Mouse (Mus musculus) limb, embryonic 15.5 days (tissue): ENCODE data around the gene Fras1. TPM values are rescaled to one million over a fixed set of nuclear protein-coding genes. Genes with fewer than 3 reads are reported as not detected.

ENCODE experiments used
- ATAC-seq: fragments of 200-750 bp; cut with Nextera tagmentation; 2 replicates; pipeline ENCODE4 v1.8.0; 2017; ENCODE audit warnings: low read depth, moderate TSS enrichment; ENCODE audit not compliant: insufficient number of reproducible peaks, low FRiP score, low TSS enrichment
- H3K27ac ChIP-seq: fragments of 300-500 bp; sonication (generic); 2 replicates; pipeline ENCODE4 v1.5.1; 2015; ENCODE audit warnings: moderate library complexity, mild to moderate bottlenecking, inconsistent platforms
- H3K27me3 ChIP-seq: fragments of 300-500 bp; sonication (generic); 2 replicates; pipeline ENCODE4 v1.6.1; 2015; ENCODE audit warnings: inconsistent platforms
- H3K36me3 ChIP-seq: fragments of 300-500 bp; sonication (generic); 2 replicates; pipeline ENCODE4 v1.6.1; 2015; ENCODE audit warnings: inconsistent platforms
- H3K4me1 ChIP-seq: fragments of 300-500 bp; sonication (generic); 2 replicates; pipeline ENCODE4 v1.6.1; 2015; ENCODE audit warnings: inconsistent platforms
- H3K4me2 ChIP-seq: fragments of 300-500 bp; sonication (generic); 2 replicates; pipeline ENCODE4 v1.6.1; 2015; ENCODE audit warnings: mild to moderate bottlenecking, inconsistent platforms
- H3K4me3 ChIP-seq: fragments of 300-500 bp; sonication (generic); 2 replicates; pipeline ENCODE4 v1.5.1; 2015; ENCODE audit warnings: mild to moderate bottlenecking, inconsistent platforms
- H3K9ac ChIP-seq: fragments of 300-500 bp; sonication (generic); 2 replicates; pipeline ENCODE4 v1.6.1; 2015; ENCODE audit warnings: inconsistent platforms
- H3K9me3 ChIP-seq: fragments of 300-500 bp; sonication (generic); 2 replicates; pipeline ENCODE4 v1.6.1; 2016; ENCODE audit warnings: inconsistent platforms
- WGBS: fragments of 180-500 bp; shearing (Covaris S2); methylation state at CpG from one replicate; pipeline ENCODE4 v1.1.7; 2015; 5-methylcytosine and 5-hydroxymethylcytosine counted together
- polyA plus RNA-seq: library from polyadenylated mRNA; unstranded; fragments of >200 nt; fragmentation: Nextera tagmentation; extraction: Ambion mirVana; gene quantifications from 2 replicates; pipeline ENCODE4 v1.2.1, GENCODE M21; 2015

The Fras1 gene
- polyA plus RNA-seq, 1 experiment from 2014 or later = 21.2 TPM

DNA sequence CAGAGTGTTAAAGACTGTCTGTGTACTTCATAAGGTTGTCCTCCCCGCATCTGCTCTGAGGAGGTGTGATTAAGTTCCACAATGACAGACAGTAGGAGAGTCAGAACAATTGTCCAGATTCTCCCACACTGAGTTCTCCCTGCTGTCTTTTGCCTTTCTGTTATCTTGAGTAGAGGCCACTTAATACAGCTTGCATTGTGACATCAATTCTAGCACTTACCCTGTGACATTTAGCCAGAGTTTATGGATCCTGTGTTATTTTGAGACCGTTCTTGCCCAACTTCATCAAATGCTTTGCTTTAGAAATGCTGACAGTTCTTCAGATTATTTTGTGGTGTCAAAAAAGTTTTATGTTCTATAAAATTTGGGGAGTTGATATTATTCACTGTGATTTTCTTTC lies 81.5 kb downstream of the Fras1 start:
- H3K36me3 ChIP-seq = no peaks in the 10 kb centered on the region
- H3K27ac ChIP-seq = no peak overlapping the region
- ATAC-seq = no peak
- H3K9ac ChIP-seq = no peak overlapping the region
- WGBS = 88% methylated on average over 2 of the region's 2 CpGs
- no peak overlapping the region for H3K4me3 ChIP-seq
- no peaks in the 10 kb centered on the region for H3K4me1 ChIP-seq
- no peaks in the 10 kb centered on the region for H3K27me3 ChIP-seq
- H3K9me3 ChIP-seq = no peaks in the 10 kb centered on the region
- no peak overlapping the region for H3K4me2 ChIP-seq

DNA sequence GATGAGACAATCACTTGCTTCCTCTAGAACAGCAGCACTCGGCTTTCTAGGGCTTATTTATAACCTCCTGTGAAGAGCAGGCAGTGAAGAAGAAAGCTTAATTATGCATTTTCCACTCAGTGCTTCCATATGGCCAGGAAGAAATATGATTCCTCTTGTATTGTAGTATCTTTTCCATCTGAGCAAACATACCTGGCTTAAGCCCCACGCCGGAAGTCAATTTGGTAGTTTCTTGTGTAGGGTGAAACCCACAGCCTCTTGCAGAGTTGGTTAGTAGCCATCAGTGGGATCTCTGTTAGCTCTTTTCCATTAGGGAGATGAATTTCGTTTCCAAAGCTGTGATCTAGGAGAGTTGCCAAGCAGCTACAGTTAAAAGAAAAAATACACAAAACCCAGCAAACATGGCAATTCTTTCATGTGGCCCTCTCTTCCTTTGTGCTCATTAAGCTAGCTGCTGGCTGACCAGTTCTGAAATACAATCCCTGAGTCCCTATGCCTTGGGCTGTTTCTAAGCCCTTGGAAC lies 83.7 kb downstream of the Fras1 start:
- no peak overlapping the region for H3K4me3 ChIP-seq
- no peaks in the 10 kb centered on the region for H3K27me3 ChIP-seq
- no peak overlapping the region for H3K27ac ChIP-seq
- WGBS = 46% methylated on average over 4 of the region's 4 CpGs
- no peaks in the 10 kb centered on the region for H3K36me3 ChIP-seq
- no peaks in the 10 kb centered on the region for H3K9me3 ChIP-seq
- no peak for ATAC-seq
- H3K4me1 ChIP-seq = no peaks in the 10 kb centered on the region
- H3K9ac ChIP-seq = no peak overlapping the region
- no peak overlapping the region for H3K4me2 ChIP-seq

DNA sequence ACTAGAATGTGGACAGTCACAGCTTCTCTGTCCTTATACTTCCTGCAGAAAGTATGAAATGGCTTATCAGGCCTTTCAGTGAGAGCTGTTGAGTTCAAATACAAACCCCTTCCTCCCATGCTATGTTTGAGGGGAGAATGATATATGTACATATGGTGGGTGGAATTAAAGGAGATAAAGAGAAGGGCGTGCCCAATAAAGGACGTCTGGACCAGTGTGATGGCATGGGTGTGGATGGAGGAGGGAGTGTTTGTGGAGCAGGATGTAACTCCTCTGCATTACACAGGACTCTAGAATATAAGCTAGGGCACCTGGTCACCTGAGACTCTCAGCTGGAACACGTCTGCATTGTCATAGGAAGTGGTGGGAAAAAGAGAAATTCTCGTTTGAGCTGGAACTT lies 85.8 kb downstream of the Fras1 start:
- H3K9me3 ChIP-seq = no peaks in the 10 kb centered on the region

DNA sequence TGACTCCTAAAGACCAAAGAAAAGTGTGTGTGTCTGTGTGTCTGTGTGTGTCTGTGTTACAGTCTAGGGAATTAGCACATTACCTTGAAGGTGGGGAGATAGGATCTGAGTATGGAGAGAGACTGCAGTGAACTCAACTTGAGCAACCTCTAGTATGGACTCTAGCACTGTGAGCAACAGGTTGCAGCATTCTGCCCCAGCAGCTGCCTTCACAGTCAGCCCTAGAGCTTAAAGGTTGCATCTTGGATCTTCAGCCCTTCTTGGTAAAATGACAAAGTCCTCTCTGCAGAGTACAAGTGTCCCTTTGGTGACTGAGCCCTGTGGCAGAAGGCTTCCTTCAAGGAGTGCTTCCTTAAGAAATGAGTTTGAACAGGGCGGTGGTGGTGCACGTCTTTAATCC lies 88.4 kb downstream of the Fras1 start:
- 91% methylated on average over 2 of the region's 2 CpGs for WGBS
- no peak overlapping the region for H3K4me3 ChIP-seq
- no peaks in the 10 kb centered on the region for H3K9me3 ChIP-seq
- H3K27ac ChIP-seq = no peak overlapping the region
- no peak overlapping the region for H3K4me2 ChIP-seq
- no peak overlapping the region for H3K9ac ChIP-seq
- no peaks in the 10 kb centered on the region for H3K27me3 ChIP-seq
- no peak for ATAC-seq
- 0 out of 2 replicates have a peak, but pooled peaks cover 6% of the 10 kb centered on the region for H3K4me1 ChIP-seq
- no peaks in the 10 kb centered on the region for H3K36me3 ChIP-seq

More for the DNA sequence above, 85.8 kb downstream of the Fras1 start:
- no peak overlapping the region for H3K9ac ChIP-seq
- H3K27me3 ChIP-seq = no peaks in the 10 kb centered on the region
- ATAC-seq = no peak
- H3K4me3 ChIP-seq = no peak overlapping the region
- WGBS = 65% methylated on average over 4 of the region's 4 CpGs
- H3K4me1 ChIP-seq = 0 out of 2 replicates have a peak, but pooled peaks cover 6% of the 10 kb centered on the region
- no peak overlapping the region for H3K27ac ChIP-seq
- H3K4me2 ChIP-seq = no peak overlapping the region
- no peaks in the 10 kb centered on the region for H3K36me3 ChIP-seq

DNA sequence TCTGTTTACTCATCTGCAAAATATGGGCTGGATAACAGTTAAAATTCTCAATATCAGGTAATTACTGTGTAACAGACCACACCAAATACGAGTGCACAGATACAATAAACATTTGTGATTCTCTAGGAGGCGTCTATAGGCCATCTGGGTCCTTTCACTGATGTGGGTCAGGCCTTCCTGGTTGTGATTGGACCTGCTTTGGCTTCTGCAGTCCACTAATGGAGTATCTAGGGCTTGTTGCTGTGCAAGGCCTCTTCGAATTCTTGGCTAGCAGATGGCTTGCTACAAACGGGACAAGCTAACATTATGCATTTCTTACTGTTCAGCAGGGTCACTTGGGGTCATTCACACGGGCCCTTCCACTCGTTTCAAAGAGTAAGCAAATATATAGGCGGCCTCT lies 92.7 kb downstream of the Fras1 start:
- Histone ChIP-seq H3K4me2 (no peak overlapping the region), H3K36me3 (no peaks in the 10 kb centered on the region), H3K27me3 (no peaks in the 10 kb centered on the region), H3K9ac (no peak overlapping the region), H3K4me3 (no peak overlapping the region), H3K9me3 (no peaks in the 10 kb centered on the region), H3K27ac (no peak overlapping the region), H3K4me1 (0 out of 2 replicates have a peak, but pooled peaks cover 6% of the 10 kb centered on the region)
- 33% methylated on average over 7 of the region's 7 CpGs for WGBS
- ATAC-seq = no peak

DNA sequence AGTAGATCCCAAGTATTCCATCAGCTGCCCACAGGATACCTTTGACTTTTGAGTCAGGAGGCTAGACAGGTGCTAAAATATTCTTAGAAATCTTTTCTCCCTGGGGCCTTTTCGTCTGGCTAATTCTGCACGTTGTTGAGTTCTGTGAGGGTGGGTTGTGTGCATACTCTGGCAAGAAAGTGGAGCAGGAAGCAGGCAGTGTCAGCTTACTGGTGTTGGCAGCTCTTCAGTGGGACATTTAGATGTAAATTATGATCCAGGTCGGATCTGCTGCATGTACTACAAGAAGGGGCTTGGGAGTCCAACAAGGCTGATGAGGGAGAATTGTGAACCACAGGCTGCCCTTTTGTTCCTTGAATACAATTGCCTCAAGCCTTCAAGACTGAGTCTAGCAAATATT lies 98.2 kb downstream of the Fras1 start:
- Histone ChIP-seq H3K4me3 (no peak overlapping the region), H3K9me3 (no peaks in the 10 kb centered on the region), H3K36me3 (no peaks in the 10 kb centered on the region), H3K27ac (no peak overlapping the region), H3K9ac (no peak overlapping the region), H3K27me3 (no peaks in the 10 kb centered on the region), H3K4me2 (no peak overlapping the region), H3K4me1 (no peaks in the 10 kb centered on the region)
- ATAC-seq = no peak
- WGBS = 21% methylated on average over 3 of the region's 3 CpGs

DNA sequence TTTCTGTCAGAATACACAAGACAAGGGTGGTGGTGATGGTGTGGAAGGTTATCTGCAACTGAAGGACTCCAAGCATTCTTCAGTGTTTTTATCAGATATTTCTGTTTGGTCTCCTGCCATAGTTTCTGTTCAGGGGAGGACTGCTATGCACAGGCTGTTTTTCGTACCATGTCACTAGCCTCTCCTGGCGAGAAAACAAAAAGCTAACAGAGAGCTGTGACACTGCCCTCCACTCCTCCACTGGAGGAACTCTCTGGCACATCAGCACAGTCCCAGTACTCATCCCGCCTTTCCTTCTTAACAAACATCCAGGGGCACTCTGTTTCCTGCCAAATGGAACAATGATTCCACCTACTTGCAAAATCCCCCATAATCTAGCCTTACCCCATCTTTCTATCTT lies 101.7 kb downstream of the Fras1 start:
- ATAC-seq = no peak
- 83% methylated on average over 3 of the region's 3 CpGs for WGBS
- Histone ChIP-seq H3K36me3 (no peaks in the 10 kb centered on the region), H3K27me3 (no peaks in the 10 kb centered on the region), H3K9ac (no peak overlapping the region), H3K4me2 (no peak overlapping the region), H3K4me1 (no peaks in the 10 kb centered on the region), H3K4me3 (no peak overlapping the region), H3K9me3 (no peaks in the 10 kb centered on the region), H3K27ac (no peak overlapping the region)

DNA sequence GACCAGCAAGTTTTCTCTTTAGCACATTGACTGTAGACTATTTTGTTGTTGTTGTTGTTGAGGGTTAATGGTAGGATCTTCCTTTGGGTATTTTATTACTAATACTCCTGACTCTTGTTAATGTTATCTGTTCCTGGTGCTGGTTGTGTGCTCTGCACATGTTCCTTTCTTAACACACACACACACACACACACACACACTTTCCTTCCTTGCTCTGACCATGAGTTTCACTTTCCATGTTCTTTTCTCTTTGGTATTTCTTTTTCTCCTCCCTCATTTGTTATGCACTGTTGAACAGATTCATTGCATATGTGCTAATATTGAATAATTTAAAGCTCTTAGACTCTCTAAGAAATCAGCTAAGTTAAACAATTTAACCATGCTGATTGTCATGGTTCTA lies 105.2 kb downstream of the Fras1 start:
- Histone ChIP-seq H3K4me1 (no peaks in the 10 kb centered on the region), H3K27me3 (no peaks in the 10 kb centered on the region), H3K4me2 (no peak overlapping the region), H3K4me3 (no peak overlapping the region), H3K9ac (no peak overlapping the region), H3K27ac (no peak overlapping the region), H3K9me3 (no peaks in the 10 kb centered on the region), H3K36me3 (no peaks in the 10 kb centered on the region)
- no peak for ATAC-seq

DNA sequence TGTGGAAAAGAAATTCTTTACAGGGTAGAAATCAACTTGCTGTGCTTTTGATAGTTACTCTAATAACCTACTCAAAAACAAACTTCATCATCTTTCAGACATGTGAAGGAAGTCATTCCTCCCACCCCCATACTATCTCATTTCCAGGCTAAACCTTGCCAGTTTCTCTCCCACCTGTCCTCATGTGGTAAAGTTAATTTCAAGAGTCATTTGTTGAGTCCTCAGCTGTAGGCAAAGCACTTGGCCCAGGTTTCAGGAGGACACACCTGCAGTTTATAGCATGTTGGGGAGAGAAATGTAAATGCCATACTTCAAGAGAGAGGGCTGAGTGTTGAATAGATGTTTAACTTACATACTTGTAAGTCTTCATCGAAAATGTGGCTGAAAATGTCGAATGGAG lies 107.4 kb downstream of the Fras1 start:
- no peak for ATAC-seq
- Histone ChIP-seq H3K36me3 (no peaks in the 10 kb centered on the region), H3K4me1 (no peaks in the 10 kb centered on the region), H3K27me3 (no peaks in the 10 kb centered on the region), H3K9ac (no peak overlapping the region), H3K27ac (no peak overlapping the region), H3K9me3 (no peaks in the 10 kb centered on the region), H3K4me3 (no peak overlapping the region), H3K4me2 (no peak overlapping the region)
- 92% methylated on average over 2 of the region's 2 CpGs for WGBS

DNA sequence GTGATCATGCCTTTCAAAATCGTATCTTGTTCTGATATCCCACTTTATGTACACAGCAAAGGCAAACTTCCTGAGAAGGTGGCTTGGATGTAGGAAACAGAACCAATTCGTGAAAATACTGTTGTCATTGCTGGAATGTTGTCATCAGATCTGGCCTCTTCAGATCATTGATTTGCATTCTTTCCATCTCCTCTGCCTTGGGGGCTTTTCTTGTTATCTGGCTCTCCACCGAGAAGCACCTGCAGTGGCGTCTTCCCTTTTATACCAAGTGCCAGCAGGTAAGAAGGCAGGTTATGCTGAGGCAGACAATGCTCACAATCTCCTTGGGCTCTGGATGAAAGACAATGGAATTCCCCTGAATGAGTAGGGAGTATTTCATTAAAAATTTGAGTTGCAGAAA lies 108.3 kb downstream of the Fras1 start:
- ATAC-seq = no peak
- Histone ChIP-seq H3K36me3 (no peaks in the 10 kb centered on the region), H3K9me3 (no peaks in the 10 kb centered on the region), H3K9ac (no peak overlapping the region), H3K4me2 (no peak overlapping the region), H3K4me1 (no peaks in the 10 kb centered on the region), H3K27me3 (no peaks in the 10 kb centered on the region), H3K27ac (no peak overlapping the region), H3K4me3 (no peak overlapping the region)
- 72% methylated on average over 4 of the region's 4 CpGs for WGBS

DNA sequence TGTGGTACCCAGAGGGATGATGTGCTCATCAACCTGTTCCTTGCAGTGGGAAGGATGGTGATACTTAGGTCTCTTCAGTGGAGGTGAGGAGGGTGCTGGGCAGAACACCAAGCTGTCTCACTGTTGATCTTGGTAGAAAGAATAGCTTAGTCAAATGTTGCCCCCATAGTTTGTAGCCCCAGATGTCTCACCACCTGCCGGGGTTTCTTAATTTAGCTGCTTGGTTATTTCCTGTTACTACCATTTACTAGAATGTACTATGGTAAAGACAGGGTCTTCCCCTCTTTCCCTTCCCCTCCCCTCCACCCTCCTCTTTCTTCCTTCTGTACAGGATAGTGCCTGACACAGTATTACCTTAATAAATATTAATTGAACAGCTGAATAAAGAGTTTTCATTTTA lies 118.7 kb downstream of the Fras1 start:
- ATAC-seq = no peak
- Histone ChIP-seq H3K9me3 (no peaks in the 10 kb centered on the region), H3K4me2 (no peak overlapping the region), H3K9ac (no peak overlapping the region), H3K36me3 (no peaks in the 10 kb centered on the region), H3K27ac (no peak overlapping the region), H3K4me1 (no peaks in the 10 kb centered on the region), H3K4me3 (no peak overlapping the region), H3K27me3 (no peaks in the 10 kb centered on the region)
- WGBS = 84% methylated on average over 1 of the region's 1 CpGs

DNA sequence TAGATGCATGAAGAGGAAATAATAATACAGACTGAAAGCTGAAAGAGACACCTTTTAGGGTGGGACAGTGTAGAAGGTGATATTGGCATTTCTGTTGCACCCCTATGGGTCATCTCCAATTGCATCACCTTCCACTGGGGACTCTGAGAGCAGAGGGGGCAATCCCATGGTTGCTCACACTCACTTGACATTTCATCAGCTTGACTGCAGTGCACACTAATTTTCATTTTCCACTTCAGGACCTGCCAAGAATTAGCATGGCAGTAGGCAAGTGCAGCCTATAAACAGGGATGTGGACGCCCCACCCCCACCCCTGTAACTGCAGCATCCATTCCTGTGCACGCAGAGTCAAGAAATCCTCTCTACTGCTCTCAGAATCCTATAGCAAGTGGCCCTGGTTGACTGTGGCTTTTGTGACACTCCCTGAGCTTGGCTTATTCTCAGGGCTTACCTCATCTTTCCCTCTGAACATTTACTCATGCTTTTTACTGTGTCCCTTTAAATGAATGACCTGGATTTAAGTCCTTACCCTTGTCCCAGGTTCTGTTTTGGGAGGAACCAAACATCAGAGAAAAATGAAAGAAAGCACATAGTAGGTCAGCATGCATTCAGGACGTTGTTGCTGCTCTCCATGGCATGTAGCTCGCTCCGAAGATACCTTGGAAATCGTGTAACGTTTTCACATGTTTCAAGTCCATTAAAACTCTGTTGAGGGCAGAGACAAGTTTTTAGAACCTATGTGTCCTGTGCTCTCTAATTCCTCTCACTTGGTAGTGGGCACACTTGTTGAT lies 120.9 kb downstream of the Fras1 start:
- ATAC-seq = no peak
- Histone ChIP-seq H3K9ac (no peak overlapping the region), H3K36me3 (no peaks in the 10 kb centered on the region), H3K27me3 (no peaks in the 10 kb centered on the region), H3K4me2 (no peak overlapping the region), H3K4me3 (no peak overlapping the region), H3K4me1 (no peaks in the 10 kb centered on the region), H3K27ac (no peak overlapping the region), H3K9me3 (no peaks in the 10 kb centered on the region)
- WGBS = 83% methylated on average over 7 of the region's 7 CpGs

DNA sequence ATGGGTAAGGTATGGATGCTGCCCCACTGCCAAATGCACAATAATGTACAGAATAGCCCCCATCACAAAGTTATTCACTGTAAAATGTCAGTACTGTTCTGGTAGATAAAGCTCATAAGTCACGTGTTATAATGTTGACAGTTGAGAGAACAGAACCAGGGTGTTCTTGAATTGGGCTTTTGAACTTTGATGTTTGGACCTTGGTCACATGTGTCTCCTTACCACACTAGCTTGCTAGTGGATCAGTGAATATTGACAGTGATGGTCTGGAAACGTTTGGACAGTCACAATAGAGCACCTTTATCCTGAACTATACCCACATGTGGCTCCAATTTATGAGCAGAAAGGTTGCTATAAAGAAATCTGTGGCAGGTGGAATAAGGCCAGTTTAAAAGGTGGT lies 124.3 kb downstream of the Fras1 start:
- no peak overlapping the region for H3K9ac ChIP-seq
- no peak overlapping the region for H3K4me3 ChIP-seq
- no peaks in the 10 kb centered on the region for H3K4me1 ChIP-seq
- no peak for ATAC-seq
- 52% methylated on average over 2 of the region's 2 CpGs for WGBS
- H3K9me3 ChIP-seq = no peaks in the 10 kb centered on the region
- H3K27ac ChIP-seq = no peak overlapping the region
- no peak overlapping the region for H3K4me2 ChIP-seq
- H3K36me3 ChIP-seq = no peaks in the 10 kb centered on the region
- no peaks in the 10 kb centered on the region for H3K27me3 ChIP-seq
